Mouse (Mus musculus): ENCODE measurements around the gene Gm20388. TPM values are rescaled to one million over a fixed set of nuclear protein-coding genes. Genes with fewer than 3 reads are reported as not detected.
"Not testable (repeated sequence)": the region's sequence is repeated elsewhere in the genome, so short reads cannot be mapped to it uniquely, and the experiment has no call there.

The Gm20388 gene
- total RNA-seq, 2 experiments from 2014 or later = 10.7 TPM; not detected in 1

DNA sequence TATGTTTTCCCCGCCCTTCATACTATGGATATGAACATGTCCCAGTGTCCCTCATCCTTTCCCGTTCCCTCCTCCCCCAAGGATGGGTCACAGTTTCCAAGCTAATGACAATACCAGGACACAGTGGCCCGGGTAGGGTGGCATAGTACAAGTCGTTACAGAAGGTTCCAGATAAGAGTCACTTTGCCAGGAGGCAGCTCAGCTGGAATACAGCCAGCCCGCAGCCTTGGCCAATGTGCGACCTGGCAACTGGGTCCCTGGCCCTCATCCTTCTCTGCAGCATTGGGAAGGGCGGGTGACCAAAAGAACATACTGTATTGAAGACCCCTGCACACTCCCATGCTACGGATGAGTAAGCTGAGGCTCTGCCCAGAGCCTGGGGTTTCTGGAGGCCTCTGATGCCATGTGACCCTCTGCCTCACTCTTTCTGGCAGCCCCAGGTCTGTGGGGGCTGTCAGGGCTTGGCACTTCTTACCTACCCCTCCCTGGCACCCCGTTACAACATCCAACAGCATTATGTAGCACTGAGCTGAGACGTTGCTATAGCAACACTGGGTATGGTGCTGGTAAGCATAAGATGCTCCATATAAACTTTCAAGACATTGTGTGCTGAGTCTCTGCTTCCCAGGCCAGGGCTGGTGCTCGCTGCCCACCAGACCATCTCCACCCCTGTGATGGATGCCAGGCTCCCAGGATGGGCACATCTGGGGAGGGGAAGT is 418.5 kb downstream of the Gm20388 start:
- DNase-seq (ENCODE audit: low spot score in 2 of 2) = peak in 1 of 2 experiments; percentile 56

DNA sequence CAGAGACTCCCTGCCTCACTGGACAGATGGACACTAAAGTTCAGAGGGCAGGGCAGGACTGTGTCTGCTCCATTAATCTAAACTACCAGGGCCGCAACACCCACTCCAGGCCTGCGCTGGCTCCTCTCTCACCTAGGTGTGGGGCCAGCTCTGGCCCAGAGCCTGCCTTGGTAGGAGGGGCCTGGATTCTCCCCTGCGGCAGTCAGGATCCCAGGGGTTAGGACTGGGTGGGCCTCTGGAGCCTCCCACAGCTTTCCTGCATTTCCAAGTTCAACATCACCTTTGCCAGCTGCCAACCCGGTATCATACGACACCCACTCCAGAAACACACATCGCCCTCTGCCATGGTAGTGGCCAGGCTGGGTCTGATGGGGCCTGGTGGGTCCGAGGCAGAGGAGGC is 420.4 kb downstream of the Gm20388 start:
- no peak for DNase-seq (ENCODE audit: low spot score in 2 of 2)

DNA sequence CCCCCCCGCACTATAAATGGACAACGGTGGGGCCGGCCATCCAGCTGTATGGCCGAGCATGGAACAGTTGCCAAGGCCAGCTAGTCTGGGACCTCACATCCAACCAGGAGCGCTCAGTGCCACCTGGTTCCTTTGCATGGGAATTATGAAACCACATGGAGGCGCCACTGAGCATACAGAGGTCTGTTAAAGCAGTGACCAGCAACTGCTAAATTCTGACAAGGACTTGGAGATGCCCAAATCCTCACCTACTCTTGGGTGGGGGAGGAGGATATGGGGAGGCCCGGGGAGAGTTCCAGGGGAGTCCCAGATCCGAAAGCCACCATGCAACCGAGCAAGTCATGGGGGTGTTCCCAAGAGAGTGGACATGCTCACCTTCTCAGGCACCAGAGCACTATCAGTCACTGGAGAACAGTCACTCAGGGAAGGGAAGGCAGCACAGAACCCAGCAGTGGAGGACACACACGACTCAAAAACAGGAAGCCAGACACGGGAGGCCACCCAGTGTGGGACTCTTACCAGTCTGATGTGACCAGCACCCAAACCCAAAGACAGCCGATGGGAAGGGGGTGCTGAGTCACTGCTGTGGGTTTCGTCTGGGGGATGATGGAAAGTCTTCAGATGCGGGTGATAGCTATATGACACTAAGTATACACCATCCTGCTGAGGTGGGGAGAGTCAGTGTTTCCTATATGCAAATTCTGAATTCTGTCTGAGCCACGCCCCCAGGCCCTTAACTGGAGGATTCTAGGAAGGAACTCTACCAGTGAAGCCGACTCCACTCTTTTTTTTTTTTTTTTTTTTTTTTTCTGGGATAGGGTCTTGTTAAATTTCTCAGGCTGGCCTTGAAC is 422.0 kb downstream of the Gm20388 start:
- DNase-seq (ENCODE audit: low spot score in 2 of 2) = no peak

DNA sequence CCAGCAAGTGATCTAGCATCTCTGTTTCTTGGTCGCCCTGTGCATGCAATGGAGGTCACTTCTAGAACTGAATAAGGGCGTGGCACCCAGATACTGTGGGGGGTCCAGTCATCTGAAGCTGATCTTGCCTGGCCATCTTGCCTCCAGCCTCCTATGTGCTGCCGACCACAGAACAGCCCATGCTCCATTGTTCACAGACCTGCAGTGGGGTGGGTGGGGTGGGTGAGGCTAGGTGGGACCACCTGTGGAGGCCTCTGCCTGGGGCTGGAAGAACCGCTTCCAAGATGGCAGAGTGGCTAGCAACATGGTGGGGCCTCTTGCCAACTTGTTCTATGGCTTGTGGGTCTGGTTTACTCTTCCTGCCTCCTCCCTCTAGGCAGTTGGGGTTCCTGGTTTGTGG is 423.0 kb downstream of the Gm20388 start:
- no peak for DNase-seq (ENCODE audit: low spot score in 2 of 2)

DNA sequence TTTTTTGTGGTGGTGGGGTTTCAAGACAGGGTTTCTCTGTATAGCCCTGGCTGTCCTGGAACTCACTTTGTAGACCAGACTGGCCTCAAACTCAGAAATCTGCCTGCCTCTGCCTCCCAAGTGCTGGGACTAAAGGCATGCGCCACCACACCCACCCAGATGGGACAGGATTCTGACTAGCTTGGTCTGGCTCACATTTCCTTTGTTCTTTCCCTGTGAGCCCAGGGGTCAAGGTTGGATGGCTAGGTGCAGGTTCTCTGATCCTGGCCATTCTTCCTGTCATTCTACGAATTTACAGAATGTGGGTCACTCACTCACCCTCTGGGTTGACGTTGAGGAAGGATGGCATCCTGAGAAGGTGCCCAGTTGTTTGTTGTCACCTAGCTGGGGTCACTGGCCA is 423.6 kb downstream of the Gm20388 start:
- DNase-seq (ENCODE audit: low spot score in 2 of 2) = not testable (repeated sequence)

DNA sequence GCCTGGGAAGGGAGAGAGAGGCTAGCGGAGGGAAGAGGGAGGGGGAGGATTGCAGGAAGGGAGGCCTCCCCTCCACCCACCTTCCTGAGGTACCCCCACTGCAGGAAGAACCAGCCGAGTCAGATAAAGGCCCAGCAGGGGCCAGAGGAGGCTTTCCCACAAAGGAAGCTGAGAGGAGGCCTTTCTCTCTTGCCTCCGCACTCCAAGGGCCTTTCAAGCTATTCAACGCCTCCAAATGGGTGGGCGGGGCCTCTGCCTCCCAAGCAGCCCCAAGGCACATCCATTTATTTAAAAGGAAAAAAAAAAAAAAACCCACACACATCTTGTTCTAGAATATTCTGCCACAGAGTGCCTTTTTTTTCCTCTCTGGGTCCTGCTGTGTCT is 424.2 kb downstream of the Gm20388 start:
- DNase-seq (ENCODE audit: low spot score in 2 of 2) = peak in 1 of 2 experiments; percentile 51

DNA sequence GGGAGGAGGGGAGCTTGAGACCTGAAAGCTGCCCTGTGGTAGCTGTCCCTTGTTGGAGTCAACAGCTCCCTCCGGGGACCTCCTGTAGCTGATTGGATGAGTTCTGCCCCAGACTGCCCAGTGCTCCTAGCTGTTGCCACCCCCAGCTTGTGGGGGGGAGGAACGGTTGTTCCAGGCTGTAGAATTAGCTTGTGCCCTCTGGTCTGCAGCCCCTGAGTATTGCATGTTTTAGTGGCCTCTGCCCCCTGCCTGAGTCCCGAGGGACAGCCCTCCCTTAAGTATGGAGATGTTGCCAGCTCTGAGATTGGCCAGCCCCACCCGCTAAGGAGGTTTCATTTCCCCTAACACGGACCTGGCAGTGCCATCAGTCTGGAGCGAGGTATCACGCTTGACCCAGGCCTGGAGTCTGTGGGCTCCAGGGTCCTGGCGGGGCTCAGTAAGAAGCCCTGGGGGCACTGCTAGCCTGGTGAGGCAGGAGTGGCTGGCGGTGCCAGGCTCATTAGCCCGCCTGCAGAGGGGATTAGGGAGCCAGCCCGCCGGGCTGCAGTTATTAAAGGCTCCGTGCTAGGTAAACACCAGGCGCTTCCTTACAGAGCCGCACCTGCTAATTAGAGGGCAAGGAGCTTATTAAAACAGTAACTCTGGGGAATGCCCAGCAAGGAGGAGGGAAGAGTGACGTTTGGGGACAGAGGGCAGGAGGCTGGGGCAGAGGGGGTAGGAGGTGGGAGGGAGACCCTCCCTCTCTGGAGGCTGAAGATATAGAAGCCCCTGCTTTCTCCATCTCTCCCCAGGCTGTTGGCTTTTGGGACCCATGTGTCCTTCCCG is 424.8 kb downstream of the Gm20388 start:
- no peak for DNase-seq (ENCODE audit: low spot score in 2 of 2)

DNA sequence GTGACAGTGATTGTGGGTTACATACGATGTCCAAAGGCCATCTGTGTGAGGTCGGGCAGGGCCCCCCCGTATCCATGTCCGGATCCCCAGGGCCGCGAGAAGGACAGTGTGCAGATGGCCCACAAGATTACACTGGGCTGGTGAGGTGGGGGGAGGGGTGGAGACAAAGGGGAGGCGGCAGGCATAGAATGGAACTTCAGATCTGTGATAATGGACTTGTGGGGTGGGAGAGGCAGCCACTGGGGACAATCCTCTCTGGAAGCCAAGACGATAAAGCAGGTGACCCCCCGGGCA is 425.4 kb downstream of the Gm20388 start:
- no peak for DNase-seq (ENCODE audit: low spot score in 2 of 2)

DNA sequence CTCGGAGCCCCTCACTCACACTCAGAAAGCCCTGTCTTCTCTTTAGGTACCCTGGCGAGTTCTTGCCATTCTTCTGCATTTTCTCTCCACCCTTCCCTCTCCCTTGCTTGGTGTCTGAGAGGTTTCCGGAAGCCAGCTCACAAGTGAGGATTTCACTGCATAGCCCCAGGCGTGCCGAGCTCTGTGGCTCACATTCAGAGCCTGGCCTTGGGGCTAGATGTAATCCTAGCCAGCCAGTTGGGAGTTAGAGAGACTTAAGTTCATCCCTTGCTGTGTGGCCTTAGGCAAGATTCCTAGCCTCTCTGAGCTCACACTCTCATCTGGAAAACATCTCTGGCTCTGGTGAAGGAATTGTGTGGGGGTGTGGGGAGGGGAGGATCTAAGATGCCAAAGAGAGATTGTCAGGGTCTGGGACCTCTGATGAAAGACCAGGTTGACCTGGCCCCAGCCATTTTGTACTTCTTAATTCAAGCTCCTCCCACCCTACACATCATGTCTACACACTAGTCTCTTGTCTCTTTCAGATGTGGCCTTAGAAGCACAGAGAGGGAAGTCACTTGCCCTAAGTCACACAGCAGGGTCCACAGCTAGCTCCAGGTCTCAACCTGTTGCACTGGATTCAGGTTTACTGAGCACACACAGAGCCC is 426.4 kb downstream of the Gm20388 start:
- no peak for DNase-seq (ENCODE audit: low spot score in 2 of 2)

DNA sequence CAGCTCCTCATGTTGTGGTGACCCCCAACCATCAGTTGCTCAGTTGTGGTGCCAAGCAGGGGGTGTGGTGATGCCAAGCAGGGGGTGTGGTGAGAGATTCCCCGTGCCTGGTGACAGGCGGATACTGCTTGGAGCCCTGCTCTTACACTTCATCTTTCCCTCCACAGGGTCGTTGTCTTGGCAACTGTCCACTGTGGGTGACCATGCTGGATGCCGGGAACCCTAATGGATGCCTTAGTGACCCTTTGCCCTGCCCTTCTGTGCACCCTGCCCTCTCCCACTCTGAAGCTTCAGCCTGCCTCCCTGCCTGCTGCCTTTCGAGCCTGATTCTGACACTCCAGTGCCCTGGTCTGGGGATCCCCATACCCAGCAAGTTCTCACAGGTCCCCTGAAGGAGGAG is 427.0 kb downstream of the Gm20388 start:
- DNase-seq (ENCODE audit: low spot score in 2 of 2) = no peak

DNA sequence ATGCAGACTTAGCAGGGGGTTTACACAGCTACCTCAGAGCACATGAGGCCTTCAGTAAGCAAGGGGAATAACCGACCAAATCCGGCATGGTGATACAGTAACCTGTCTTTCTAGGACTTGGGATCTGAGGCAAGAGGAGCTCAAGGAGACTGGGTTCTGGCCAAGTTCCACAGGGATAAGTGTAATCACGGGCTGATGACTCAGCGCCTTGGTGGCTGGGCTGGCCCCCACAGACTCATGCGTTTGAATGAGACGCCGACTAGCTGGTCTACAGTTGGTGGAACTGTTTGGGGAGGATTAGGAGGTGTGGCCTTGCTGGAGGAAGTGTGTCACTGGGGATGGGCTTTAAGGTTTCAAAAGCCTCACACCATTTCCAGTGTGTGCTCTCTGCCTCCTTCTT is 428.0 kb downstream of the Gm20388 start:
- no peak for DNase-seq (ENCODE audit: low spot score in 2 of 2)

DNA sequence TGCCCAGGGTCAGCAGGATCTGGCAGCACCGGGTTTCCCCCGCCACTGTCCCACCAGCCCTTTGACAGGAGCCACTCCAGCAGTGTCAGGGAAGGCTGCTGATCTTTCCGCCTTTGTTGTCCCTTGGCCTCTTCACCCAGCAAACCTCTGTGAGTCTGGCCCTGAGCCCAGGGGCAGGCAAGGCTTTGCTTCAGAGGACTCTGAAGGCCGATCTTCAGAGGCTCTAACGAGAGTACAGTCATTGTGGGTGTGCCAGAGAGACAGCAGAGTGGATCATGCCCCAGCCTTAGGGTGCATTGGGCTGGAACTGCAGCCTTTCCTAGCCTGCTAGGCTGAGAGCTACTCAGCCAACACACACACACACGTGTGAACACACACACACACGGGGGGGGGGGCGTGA is 429.1 kb downstream of the Gm20388 start:
- no peak for DNase-seq (ENCODE audit: low spot score in 2 of 2)

DNA sequence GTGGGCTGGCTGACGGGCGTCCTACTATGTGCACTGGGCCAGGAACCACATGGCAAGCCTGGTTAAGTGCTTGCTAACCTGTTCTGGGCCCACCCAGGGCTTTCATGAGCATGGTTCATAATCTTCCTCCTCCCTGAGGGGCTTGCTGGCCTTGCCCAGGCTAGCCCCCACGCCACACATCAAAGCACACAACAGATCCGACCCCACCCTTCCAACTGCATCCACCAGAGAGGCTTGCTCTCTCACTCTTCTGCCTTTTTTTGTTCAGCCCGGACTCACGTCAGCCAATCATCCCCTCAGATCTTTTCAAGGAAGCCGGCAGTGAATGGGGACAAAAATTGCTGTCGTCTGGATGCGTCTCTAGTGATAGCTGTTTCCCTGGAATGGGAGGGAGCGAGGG is 430.5 kb downstream of the Gm20388 start:
- DNase-seq (ENCODE audit: low spot score in 2 of 2) = no peak

DNA sequence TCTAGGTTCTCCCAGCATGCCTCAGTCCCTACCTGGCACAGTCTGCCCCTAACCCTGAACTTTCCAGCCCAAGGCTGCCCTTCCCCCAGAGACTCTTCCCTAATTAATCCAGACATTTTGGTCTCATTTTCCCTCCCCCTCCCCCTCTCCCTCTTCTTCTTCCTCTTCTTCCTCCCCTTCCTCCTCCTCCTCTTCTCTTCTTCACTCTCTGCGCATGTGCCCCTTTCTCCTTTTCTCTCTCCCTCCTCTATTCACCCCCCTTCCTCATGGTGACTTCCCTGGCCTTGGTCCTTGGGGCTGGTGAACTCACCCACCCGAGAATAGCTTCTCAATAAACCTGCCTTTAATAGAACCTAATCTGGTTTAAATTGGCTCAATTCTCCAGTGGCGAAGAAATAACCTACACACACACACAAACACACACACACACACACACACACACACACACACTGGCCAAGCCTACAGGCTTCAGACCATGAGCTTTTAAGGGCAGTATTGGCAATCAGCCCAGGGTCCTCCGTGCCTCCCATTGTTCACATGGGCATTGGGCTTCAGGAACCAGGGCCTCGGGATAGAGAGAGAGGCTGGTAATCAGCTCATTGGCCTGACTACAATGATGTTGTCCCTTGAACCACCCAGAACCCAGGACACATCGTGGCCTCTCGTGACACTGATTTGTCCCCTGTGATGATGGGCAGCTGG is 432.4 kb downstream of the Gm20388 start:
- DNase-seq (ENCODE audit: low spot score in 2 of 2) = no peak

DNA sequence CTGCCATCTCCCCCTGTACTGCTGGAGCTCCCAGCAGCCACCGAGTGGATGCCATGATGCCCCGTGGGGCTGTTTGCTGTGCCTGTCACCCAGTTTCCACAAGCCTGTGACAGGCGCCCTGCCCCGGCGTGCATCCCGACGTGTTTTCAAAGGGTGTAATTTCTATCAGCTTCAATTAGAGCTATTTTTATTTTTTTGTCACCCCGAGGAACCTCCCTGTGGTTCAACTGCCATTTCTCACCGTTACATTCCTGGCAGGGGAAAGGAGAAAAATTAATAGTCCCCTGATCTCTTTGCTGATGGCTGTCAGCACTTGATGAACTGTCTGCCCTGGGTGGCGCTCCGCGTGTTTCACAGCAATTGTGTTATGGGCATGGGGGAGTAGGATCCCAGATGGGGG is 432.9 kb downstream of the Gm20388 start:
- no peak for DNase-seq (ENCODE audit: low spot score in 2 of 2)

DNA sequence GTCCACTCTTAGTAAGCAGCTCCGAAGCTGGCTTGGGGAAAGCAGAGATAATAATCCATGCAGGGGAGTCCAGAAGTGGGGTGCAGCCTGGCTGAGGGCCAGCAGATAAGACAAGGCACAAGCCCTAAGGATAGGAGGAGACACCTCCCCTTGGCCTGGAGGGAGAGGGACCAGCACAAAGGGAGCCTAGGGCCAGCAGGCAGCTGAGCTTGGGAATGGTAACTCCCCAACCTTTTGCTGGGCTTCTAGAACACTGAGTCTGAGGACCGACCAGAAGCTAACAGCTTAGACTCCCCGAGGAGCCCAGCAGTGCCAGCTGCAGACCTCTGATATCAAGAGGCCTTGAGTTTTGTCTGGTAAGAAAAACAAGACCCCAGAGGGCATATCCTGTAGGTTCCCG is 433.5 kb downstream of the Gm20388 start:
- DNase-seq (ENCODE audit: low spot score in 2 of 2) = no peak

DNA sequence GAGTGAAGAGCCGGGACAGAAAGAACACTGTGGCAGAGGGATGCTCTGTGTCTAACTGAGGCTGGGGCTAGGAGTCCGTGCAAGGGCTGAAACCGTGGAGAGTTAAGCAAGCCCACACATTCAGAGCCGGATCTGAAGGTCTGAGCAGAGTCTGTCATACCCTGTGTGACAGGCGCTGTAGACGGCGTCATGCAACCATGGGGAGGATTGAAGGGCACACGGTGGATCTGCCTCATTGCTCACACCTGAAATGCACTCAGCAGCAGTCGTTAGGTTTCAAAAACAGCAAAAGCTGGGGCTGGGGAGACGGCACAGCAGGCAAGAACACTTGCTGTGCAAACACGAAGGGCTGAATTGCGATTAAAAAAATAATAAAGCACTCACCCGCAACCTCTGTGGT is 433.9 kb downstream of the Gm20388 start:
- no peak for DNase-seq (ENCODE audit: low spot score in 2 of 2)

DNA sequence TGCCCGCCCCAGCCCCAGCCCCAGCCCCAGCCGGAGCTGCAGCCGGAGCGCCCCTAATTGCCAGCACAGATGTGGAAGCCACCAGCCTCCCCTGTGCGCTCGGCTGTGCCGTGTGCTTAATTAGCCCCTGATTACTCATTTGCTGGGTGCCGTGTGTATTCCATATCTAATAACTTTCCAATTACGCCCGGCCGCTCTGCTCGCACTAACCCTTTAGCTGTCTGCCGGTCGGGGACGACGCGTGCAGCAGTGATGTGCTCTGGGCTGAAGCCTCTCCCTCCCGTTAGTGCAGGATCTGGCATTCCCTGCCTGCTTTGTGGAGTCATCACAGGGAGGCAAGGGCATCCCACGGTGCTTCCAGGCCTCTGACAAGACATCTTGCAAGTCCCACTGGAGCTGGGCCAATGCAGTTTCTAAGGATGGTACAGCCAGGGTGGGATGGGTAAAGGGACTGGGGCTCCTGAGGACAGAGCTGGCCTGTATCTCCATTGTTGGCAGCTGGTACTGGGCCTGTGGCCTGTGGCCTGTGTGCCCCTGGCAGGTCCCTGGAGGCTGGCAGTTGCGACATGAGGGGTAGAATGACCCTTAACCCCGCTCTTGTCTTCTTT is 437.2 kb downstream of the Gm20388 start:
- DNase-seq (ENCODE audit: low spot score in 2 of 2) = no peak

DNA sequence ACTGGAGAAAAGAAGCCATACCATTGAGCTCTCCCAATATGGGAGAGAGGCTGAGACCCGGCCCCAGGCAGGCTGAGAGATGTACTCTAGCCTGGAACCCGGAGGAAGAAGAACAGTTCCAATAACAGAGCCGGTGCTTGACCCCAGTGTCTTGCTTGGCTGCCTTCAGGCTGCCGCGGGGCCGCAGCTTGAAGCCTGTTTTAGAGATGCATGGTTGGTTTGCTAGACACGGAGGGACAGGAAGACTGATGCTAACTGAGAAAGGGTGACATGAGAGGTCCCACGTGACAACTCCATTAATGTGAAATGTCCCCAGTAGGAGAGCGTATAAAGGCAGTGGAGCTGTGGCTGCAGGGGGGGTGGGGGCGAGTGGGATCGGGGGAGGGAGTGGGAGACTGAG is 438.3 kb downstream of the Gm20388 start:
- no peak for DNase-seq (ENCODE audit: low spot score in 2 of 2)

DNA sequence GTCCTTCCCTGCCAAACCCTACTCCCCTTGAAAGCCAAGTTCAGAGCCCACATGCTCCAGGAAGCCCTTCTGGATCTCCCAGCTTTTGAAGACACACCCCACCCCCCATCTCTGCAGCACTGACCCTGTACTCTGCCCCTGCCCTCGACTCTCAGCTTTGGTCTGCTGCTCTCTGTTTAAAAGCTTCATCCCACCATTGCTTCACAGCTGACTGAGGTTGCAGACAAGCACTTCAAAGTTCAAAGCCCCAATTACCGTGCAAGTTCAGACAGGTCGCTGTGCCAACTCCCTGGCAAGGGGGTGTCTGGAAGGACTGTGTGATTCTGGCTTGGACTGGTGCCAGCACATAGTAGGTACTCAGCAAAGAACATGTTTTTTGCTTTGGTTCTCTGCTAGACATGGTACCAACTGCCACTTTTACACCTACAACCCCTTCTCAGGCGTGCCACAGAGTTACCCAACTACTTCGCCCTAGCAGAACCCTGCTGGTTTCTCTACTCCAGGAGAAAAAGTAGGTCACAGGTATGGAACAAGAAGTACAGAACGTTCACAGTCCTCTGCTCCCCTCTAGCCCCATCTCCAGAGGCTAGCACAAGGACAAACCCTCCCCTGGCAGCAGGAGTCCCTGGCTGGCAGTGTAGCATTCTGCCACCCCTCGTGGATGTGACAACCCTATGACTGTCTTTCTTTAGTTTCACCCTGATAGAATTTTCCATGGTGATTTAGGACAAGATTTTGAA is 440.9 kb downstream of the Gm20388 start:
- no peak for DNase-seq (ENCODE audit: low spot score in 2 of 2)

Measured in layer of hippocampus, adult 18-20 months (tissue).